8 mouse cellular contexts compared by ENCODE assay signal in genomic region chr2:38826189-38826588, GRCm38 (mm10).
A peak's percentile ranks its signal among the peaks of the same experiment; 100 is the strongest.
DNase-seq lines count a peak whose midpoint lies in the region; ATAC-seq and TF ChIP-seq lines count a peak whose summit lies in the region.

No protein-coding gene starts in this region.

- peak overlapping the region; percentile 42 for H3K4me2 ChIP-seq in forebrain, embryonic 13.5 days

- intact Hi-C loops in heart, adult 2 months (cut with DNase I) = no loop called here

- peaks cover 2% of the 10 kb centered on the region; the same call in 1 of the 2 replicates for H3K4me1 ChIP-seq in heart, adult 2 months (ENCODE audit: control insufficient read depth, insufficient read depth, low read length)
- peaks cover under 1 to 10% of the 10 kb centered on the region in 2 experiments; a peak in 3 of 4 replicates for H3K4me1 ChIP-seq in MEL (ENCODE audit: control insufficient read depth in 1 of 2, insufficient read depth in 2 of 2, low read length in 2 of 2)
- peaks cover 29% of the 10 kb centered on the region for H3K4me1 ChIP-seq in forebrain, embryonic 13.5 days

- TF ChIP-seq EP300 in heart, adult 2 months (IDR thresholded peaks at IDR 0.05; ENCODE audit: insufficient read depth, low read depth, low read length) = no peak
- peak; percentile 66 to 76 for TF ChIP-seq EP300 in MEL (IDR thresholded peaks at IDR 0.05; ENCODE audit: low read depth in 1 of 2, low read length in 2 of 2)

- DNase-seq in heart, adult 8-10 months (ENCODE audit: low spot score) = peak; percentile 9
- DNase-seq in heart, adult 2 months = no peak
- peak; percentile 82 for DNase-seq in MEL (ENCODE audit: low read depth, low spot score)
- peak; percentile 23 for DNase-seq in mesoderm, embryonic 11.5 days (ENCODE audit: low read depth, low spot score)
- no peak for DNase-seq in frontal cortex, postnatal 25 days (ENCODE audit: low spot score in 2 of 2)
- no peak for DNase-seq in frontal cortex, postnatal 10 days (ENCODE audit: low spot score in 2 of 2)

- no peak for TF ChIP-seq POLR2A in heart, adult 2 months (IDR thresholded peaks at IDR 0.05; ENCODE audit: insufficient read depth, low read depth, low read length)
- no peak for TF ChIP-seq POLR2A in MEL (IDR thresholded peaks at IDR 0.05; ENCODE audit: control insufficient read depth in 1 of 2, insufficient read depth in 1 of 2, low read depth in 1 of 2, low read length in 2 of 2, poor library complexity in 1 of 2)

- no peaks in the 10 kb centered on the region; the same call in 1 of the 2 replicates for H3K36me3 ChIP-seq in heart, adult 2 months (ENCODE audit: control insufficient read depth, insufficient read depth, low read length)
- H3K36me3 ChIP-seq in MEL (ENCODE audit: control insufficient read depth in 1 of 2, insufficient read depth in 2 of 2, low read length in 2 of 2) = peaks cover 0 to 14% of the 10 kb centered on the region in 2 experiments; a peak in 2 of 4 replicates
- peaks cover 5% of the 10 kb centered on the region; the same call in 1 of the 2 replicates for H3K36me3 ChIP-seq in forebrain, embryonic 13.5 days (ENCODE audit: poor library complexity, severe bottlenecking)

- no peak for TF ChIP-seq CTCF in heart, adult 2 months (IDR thresholded peaks at IDR 0.05)
- no peak for TF ChIP-seq CTCF in MEL (IDR thresholded peaks at IDR 0.05 in 2 of 3, conservative IDR thresholded peaks at IDR 0.05 in 1 of 3; ENCODE audit: control insufficient read depth in 1 of 3, insufficient read depth in 1 of 3, low read depth in 2 of 3, low read length in 3 of 3, poor library complexity in 1 of 3, severe bottlenecking in 1 of 3)

- no peak overlapping the region for H3K4me3 ChIP-seq in heart, adult 2 months
- H3K4me3 ChIP-seq in MEL (ENCODE audit: control insufficient read depth in 1 of 2, insufficient read depth in 1 of 2, low read depth in 2 of 2, low read length in 2 of 2) = no peak overlapping the region
- H3K4me3 ChIP-seq in forebrain, embryonic 13.5 days = no peak overlapping the region

- H3K79me2 ChIP-seq in heart, adult 2 months (replicated peaks; ENCODE audit: control insufficient read depth, insufficient read depth, low read length) = peaks cover 1% of the 10 kb centered on the region; the same call in 1 of the 2 replicates
- H3K79me2 ChIP-seq in MEL (ENCODE audit: control insufficient read depth, insufficient read depth, low read length, poor library complexity) = no peaks in the 10 kb centered on the region

- no peak for ATAC-seq in forebrain, embryonic 13.5 days
- no peak for ATAC-seq in frontal cortex, adult (ENCODE audit: low TSS enrichment)

- H3K9me3 ChIP-seq in MEL (replicated peaks; ENCODE audit: insufficient read depth, low read length) = no peaks in the 10 kb centered on the region
- H3K9me3 ChIP-seq in forebrain, embryonic 13.5 days (replicated peaks) = no peaks in the 10 kb centered on the region

- H3K27ac ChIP-seq in heart, adult 2 months = no peak overlapping the region
- H3K27ac ChIP-seq in MEL (ENCODE audit: control insufficient read depth, low read depth, low read length) = no peak overlapping the region
- H3K27ac ChIP-seq in forebrain, embryonic 13.5 days = peak overlapping the region; percentile 44; the same call in 1 of the 2 replicates

- TF ChIP-seq RAD21 in MEL (IDR thresholded peaks at IDR 0.05; ENCODE audit: low read depth, low read length) = no peak

- no peak overlapping the region for H3K9ac ChIP-seq in heart, adult 2 months (ENCODE audit: low read depth, low read length)
- no peak overlapping the region for H3K9ac ChIP-seq in MEL (ENCODE audit: control insufficient read depth, low read depth, low read length, poor library complexity, severe bottlenecking)
- H3K9ac ChIP-seq in forebrain, embryonic 13.5 days = no peak overlapping the region

- H3K27me3 ChIP-seq in heart, adult 2 months (ENCODE audit: control insufficient read depth, insufficient read depth, low read length) = no peaks in the 10 kb centered on the region
- H3K27me3 ChIP-seq in MEL (ENCODE audit: control insufficient read depth in 1 of 2, insufficient read depth in 2 of 2, low read length in 2 of 2) = no peaks in the 10 kb centered on the region
- no peaks in the 10 kb centered on the region for H3K27me3 ChIP-seq in forebrain, embryonic 13.5 days

TF ChIP-seq in MEL, 35 proteins besides CTCF, POLR2A, EP300 and RAD21:
- TF ChIP-seq GATA1 (IDR thresholded peaks at IDR 0.05; ENCODE audit: low read depth, low read length) (peak; percentile 53), ETS1 (IDR thresholded peaks at IDR 0.05; ENCODE audit: low read depth, low read length) (peak; percentile 58), RCOR1 (IDR thresholded peaks at IDR 0.05; ENCODE audit: low read depth, low read length) (peak; percentile 88), MYB (IDR thresholded peaks at IDR 0.05; ENCODE audit: low read depth, low read length) (no peak), TAL1 (IDR thresholded peaks at IDR 0.05; ENCODE audit: low read length) (no peak), MXI1 (IDR thresholded peaks at IDR 0.05; ENCODE audit: low read depth, low read length) (no peak), MAX (IDR thresholded peaks at IDR 0.05; ENCODE audit: low read length) (no peak), TCF12 (IDR thresholded peaks at IDR 0.05; ENCODE audit: low read depth, low read length) (0 out of 2 replicates have a peak, but pooled peaks have one; percentile 26), NRF1 (IDR thresholded peaks at IDR 0.05; ENCODE audit: insufficient read depth, low read depth, low read length, poor library complexity, severe bottlenecking) (no peak)

Comparison
In these comparisons a context has a peak if more than half of its experiments do, and no peak if none do; other contexts are left out.
1. DNase-seq: peak in heart, adult 8-10 months (single experiment), MEL (single experiment) and mesoderm, embryonic 11.5 days (single experiment); none in heart, adult 2 months (0 of 2), frontal cortex, postnatal 25 days (0 of 2) and frontal cortex, postnatal 10 days (0 of 2).